Mouse (Mus musculus) olfactory bulb, adult 2 months (tissue): ENCODE data around the gene Smpd4.

Experiments
- CTCF ChIP-seq: fragments of 200-500 bp; IDR thresholded peaks from 2 replicates; pipeline ENCODE4 v1.5.1; 2012; ENCODE audit warnings: low read depth, mild to moderate bottlenecking, low read length, moderate library complexity; ENCODE audit not compliant: insufficient read depth
- POLR2A ChIP-seq: fragments of 200-500 bp; IDR thresholded peaks from 2 replicates; pipeline ENCODE4 v1.6.1; 2012; ENCODE audit warnings: mild to moderate bottlenecking, low read depth, low read length, moderate library complexity; ENCODE audit not compliant: insufficient read depth

DNA sequence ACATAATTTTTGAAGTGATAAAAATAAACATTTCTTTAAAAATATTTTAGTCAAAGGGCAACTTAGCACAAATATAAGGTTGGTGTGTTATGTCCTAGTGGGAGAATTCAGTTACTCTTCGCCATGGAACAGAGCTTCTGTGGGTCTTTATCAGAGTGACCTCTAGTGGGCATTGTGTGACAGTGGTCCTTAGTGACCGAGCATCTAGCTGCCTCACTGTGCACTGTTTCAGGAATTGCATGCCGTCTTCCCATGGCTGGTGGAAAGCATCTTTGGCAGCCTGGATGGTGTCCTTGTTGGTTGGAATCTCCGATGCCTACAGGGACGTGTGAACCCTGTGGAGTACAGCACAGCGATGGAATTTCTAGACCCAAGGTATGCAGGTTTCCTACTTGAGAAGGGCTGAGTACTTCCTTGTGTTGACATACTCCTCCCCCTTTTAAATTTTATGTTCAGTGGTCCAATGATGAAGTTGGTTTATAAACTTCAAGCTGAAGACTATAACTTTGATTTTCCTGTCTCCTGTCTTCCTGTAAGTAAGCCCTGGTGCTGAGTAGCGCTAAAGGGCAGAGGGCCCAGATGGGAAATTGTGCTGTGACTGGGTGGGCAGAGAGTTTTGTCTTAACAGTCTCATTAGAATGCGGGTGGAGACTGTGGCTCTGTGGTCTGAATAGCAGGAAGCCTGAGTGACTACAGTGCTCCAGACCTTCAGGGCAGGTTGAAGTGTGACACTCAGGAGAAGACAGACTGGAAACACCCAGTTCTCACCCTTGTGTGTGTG lies 6.5 kb downstream of the Smpd4 start:
- TF ChIP-seq POLR2A: no peak
- no peak for TF ChIP-seq CTCF
